Mouse (Mus musculus) layer of hippocampus, adult 18-20 months (tissue): ENCODE results near the gene Hes3. TPM values are rescaled to one million over a fixed set of nuclear protein-coding genes. Genes with fewer than 3 reads are reported as not detected.

Experiments used
- DNase-seq, 2 experiments: peaks; one replicate each; pipeline ENCODE4 v3.0.0; 2022; ENCODE audit warnings: low spot score in 2 of 2
- total RNA-seq, 2 experiments: library from RNA; stranded (reverse); gene quantifications; 2 replicates each; pipeline ENCODE4 v1.2.3; 2021

Gene Hes3
- total RNA-seq, 2 experiments from 2014 or later: not detected

DNA sequence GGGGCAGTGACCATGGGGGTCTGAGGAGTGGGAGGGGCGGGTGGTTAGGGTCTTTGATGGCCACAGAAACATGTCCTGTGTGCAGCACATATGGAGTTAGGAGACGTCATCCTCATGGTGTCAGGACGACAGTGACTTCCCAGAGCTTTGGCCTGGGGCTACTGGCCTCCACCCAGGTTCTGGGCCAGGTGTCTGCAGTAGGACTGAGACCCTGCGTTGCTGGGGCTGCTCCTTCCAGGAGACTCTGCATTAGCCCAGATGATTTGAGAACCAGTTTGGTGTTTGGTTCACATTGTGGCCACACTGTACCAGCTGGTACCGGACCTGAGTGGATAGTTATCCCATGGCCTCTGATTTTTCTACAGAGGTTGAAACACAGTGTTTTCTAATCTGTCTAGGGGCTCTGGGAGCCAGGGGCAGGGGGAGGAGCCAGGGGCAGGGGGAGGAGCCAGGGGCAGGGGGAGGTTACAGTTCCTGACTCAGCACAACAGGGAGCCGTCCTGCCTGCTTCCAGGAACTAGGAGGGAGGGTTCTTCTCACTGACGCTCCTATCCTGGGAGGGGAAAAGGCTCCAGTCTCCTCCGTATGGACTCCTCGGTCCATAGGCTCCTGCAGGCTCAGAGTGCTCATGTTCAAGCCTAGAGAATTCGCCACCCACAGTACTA lies 27.8 kb downstream of the Hes3 start:
- no peak for DNase-seq

DNA sequence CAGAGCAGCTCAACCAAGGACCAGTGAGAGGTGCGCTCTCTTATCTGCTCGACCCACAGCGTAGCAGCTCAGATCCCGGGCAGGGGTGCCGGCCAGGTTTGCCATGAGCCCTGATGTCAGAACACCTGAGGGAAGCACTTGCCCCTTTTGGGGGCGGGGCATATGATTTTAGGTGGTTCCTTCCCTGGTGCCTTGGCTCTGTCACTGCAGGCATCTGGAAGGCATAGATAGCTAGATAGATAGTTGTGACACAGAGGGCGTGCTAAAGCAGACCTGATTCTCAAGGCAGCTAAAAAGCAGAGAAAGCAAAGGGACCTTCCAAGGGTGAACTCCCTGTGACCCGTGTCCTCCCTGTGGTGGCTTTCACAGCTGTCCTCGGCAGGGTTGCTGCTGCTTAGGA lies 28.4 kb downstream of the Hes3 start:
- DNase-seq: no peak

DNA sequence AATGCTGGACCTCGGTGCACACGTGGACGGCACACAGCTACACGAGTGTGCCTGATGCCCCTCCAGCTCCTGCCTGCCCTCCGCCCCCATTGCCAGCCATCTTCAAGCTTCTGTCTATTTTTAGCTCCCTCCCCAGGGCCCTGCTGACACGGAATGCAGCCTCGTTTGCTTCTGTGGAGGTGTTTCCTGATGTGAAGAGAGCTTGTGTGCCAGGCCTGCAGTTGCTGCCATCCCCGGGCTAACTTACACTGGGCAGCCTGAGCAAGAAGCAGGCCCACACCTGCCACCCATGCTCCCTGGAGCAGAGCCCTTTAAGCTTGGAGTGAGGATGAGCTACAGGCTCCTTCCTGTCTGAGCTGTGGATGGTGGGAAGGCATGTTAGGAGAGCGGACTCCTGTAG lies 29.3 kb downstream of the Hes3 start:
- DNase-seq: no peak

DNA sequence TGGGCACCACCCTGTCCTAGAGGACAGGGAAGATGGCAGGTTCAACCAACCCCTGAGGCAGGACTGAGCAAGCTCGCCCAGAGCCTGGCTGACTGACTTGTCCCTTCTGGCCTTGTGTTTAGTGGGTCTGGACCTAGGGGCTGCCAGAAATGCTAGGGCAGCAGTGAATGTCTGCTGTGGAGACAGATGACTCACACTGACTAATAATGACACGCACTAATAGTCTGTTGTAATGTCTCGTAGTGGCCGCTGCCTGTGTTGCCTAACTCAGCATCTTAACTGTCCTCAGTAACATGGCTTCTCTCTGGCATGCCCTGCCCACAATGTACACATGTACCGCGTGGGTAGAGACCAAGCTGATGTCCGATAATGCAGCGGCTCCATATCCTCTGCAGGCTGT lies 31.0 kb downstream of the Hes3 start:
- DNase-seq: no peak

DNA sequence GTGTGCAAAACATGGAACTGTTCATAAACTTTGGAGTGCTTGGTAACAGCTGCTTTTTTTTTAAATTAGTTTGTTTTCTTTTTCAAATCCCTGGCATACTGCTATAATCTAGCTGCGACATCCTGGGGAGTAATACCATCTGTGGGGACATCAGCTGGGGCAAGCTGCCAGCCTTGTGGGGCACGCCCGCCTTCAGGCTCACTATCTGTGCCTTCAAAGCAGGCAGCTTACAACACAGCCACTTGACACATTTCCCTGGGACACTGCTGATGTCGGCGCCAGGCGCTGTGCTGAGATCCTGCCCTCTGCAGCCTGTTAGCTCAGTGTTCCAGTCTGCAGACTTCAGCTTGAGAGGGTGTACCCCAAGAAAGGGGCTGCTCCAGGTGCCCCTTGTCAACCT lies 34.4 kb downstream of the Hes3 start:
- DNase-seq: peak; percentile 76 to 88

DNA sequence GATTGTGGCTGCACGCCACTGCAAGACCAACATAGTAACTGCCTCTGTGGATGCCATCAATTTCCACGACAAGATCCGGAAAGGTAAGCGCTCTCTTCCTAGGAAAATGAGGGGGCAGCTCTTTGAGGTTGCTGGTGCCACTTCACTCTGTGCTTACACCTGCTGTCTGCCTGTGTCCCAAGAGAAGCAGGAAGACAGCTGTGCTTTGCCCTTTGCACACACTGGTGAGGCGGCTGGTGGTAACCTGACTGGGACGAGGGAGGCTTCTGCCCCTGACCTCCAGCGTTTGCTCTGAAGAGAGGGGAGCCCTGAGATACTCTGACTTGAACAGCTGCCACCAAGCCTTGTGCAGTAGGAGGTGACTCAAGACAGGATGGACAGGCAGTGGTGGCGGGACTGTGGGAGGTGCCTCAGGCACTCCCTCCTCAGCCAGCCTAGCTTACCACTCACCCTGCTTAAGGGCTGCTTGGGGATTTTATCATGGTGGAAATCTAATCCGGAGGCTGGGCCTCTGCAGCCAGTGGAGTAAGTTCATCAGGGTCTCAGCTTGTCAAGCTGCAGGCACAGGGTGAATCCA lies 38.2 kb downstream of the Hes3 start:
- DNase-seq: no peak

DNA sequence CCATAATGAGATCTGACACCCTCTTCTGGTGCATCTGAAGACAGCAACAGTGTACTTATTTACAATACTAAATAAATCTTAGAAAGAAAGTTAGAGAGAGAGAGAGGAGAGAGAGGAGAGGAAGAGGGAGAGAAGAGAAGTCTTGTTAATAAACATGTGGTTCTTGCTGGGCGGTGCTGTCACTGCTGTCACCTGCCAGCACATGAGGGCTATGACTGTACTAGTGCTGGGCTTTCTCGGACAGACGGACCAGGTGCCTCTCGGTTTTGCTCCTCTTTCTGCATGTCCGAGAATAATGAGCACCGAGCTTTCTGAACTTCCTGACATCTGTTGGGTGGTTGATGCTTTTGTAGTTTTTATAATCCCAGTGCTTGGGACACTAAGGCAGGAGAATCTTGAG lies 40.8 kb downstream of the Hes3 start:
- no peak for DNase-seq

DNA sequence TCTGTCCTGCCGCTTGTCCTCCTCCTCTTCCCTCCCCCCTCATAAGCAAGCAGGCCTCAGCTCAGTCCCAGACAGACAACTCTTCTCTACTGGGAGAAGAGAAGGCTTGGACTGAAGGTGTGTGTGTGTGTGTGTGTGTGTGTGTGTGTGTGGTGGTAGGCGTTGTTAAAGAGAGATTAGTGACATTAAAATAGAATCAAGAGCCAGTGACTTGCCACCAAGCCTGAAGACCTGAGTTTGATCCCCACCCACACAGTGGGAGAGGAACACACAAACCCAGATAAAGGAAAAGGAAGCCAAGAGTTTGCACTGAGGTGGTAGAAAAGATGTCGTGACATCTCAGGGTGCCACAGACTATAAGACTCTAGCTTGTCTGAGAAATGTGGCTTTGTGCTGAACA lies 44.3 kb downstream of the Hes3 start:
- no peak for DNase-seq

DNA sequence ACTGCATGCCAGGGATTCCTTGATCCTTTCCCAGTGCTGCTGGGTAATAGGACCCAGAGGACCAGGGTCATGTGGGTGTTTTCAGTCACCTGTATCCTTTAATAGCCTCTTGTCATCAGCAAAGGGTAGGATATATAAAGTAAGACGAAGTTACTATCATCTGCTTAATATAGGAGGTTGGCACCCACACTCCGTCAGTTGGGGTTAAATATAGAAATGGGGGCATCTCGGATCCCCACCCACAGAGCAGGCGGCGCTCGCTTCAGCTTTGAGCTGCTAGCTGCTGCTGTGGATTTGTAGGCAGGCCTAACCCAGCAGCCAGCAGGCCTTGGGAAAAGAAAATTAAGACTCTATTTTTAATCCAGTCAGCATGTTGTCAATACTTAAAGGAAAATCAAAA lies 45.5 kb downstream of the Hes3 start:
- peak; percentile 64 to 81 for DNase-seq

DNA sequence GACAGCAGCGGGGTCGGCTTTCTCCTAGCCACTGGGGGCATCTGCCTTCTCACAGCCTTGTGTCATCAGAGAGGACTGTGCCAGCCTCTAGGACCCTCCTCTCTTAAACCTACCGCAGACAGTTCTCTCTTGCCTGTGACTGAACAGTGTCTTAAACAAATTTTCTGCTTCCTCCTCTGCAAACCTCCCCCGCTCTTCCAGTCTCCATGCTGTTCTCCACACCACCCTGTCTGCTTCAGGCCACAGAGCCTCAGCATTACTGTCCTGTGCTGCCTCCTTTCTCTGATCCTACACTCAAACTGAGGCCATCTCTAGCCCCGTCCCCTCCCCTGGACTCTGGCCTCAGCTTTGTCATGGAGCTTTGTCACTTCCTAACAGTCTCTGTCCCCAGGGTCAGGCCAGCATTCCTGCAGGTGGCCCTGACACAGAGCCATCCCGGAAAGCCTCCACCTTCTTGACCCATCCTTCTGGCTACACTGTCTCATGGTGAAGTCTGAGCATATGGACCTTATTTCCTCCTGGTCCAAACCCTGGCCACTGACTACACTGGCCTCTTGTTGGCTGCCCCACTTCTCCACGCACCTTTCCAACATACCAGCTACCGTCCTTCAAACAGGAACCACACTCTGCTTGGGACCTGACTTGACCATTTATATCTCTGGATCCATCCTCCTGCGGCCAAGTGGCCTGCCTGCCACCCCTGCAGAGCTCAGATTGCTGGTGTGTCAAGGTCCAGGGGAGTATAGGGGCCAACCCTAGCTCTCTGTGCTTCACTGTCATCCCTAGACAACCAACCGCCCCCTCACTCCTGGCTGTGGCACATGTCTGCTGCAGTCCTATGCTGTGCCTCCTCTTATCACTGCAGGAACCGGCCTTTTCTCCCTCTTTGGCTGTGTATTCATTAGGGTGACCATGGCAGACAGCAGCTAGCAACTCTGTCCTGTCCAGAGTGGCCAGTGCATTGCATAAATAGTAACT lies 46.6 kb downstream of the Hes3 start:
- DNase-seq: peak in 1 of 2 experiments; percentile 24

DNA sequence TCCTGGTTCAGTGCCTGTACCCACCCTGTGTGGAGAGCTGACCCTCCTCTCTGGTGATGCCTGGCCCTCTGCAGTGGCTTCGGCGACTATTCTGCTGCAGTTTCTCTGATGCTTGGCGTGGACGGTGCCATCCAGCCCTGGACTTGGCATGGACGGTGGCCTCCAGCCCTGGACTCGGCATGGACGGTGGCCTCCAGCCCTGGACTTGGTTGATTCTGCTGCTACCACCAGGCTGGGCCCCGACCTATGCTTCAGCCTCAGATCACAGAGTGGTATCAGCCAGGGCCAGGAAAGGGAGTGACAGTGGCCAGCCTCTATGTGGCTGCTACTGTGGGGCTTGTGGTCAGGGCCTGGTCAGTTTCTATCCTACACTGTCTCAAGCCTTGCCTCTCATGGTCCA lies 47.5 kb downstream of the Hes3 start:
- no peak for DNase-seq

DNA sequence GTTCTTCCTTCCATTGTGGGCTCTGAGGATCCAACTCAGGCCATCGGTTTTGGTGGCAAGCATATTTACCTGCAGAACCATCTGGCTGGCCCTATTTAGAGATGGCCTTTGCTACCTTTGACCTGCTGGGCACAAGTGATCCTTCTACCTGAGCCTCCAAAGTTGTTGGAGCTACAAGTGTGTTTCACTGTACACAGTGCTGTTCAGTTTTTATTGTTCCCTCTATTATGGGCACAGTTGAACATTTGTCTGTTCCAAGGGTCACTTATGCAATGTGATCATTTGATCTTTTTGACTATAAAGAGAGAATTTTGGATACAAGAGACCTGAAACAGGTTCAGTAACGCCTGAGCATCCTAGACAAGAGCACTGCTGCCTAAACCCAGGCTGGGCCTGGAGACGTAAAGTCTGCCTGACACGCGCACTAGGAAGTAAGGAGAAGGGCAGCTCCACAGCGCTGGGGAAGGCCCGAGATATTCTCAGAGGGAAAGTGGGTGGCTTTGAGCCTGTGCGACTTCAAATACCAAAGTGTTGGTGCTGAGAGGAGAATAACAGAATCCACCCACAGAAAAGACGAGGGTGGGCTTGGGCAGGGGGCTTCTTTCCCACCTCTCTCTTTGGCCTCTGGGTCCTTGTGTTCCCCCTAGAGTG lies 48.1 kb downstream of the Hes3 start:
- DNase-seq: no peak

DNA sequence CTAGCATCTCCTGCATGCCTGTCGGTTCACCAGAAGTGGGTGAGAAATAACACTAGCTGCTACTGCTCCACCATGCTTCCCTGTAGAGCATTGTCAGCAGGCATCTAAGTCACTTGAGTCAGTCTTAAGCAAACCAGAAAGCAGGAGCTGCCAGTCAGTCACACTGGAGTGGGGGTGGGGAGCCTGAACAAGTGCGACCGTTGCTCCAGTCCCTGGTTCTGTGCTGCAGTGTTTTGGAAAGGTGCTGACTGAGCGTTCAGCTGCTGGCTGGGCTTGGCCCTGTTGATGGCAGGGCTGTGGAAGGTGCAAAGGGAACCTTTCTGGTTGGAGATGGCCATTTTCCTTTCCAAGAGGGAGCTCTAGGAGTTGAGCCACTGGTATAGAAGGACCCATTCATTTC lies 51.5 kb downstream of the Hes3 start:
- DNase-seq: no peak

Other genes starting within 250 kb of the Hes3 start
- 100 to 1,000 TPM; 147 to 149 TPM for gene Plekhg5, start 219.2 kb downstream of the Hes3 start, total RNA-seq
- gene Tnfrsf25, start 175.7 kb downstream of the Hes3 start, total RNA-seq: 10 to 100 TPM; 40.4 to 49.5 TPM
- 1 to 10 TPM; 2.8 to 3.0 TPM for gene Espn, start 139.3 kb downstream of the Hes3 start, total RNA-seq
- not detected for gene Hes2, start 132.8 kb downstream of the Hes3 start, total RNA-seq
- gene Acot7, start 113.5 kb downstream of the Hes3 start, total RNA-seq: 100 to 1,000 TPM; 329 to 352 TPM
- 1 to 10 TPM; 5.0 to 6.5 TPM for gene Gpr153, start 17.4 kb downstream of the Hes3 start, total RNA-seq
- gene Icmt, start 5.6 kb upstream of the Hes3 start, total RNA-seq: 10 to 100 TPM; 41.6 to 45.4 TPM
- gene Rnf207, start 27.3 kb upstream of the Hes3 start, total RNA-seq: 10 to 100 TPM in 1 of 2 experiments, 1 to 10 TPM in 1; 8.1 to 10.2 TPM
- 100 to 1,000 TPM; 204 to 205 TPM for gene Rpl22, start 34.1 kb upstream of the Hes3 start, total RNA-seq
- 100 to 1,000 TPM; 129 to 131 TPM for gene Chd5, start 47.0 kb upstream of the Hes3 start, total RNA-seq
- 10 to 100 TPM; 25.6 to 26.1 TPM for gene Nphp4, start 185.0 kb upstream of the Hes3 start, total RNA-seq
- gene Kcnab2, start 186.2 kb upstream of the Hes3 start, total RNA-seq: 100 to 1,000 TPM; 760 to 810 TPM